Mouse (Mus musculus) liver, embryonic 14.5 days (tissue): ENCODE data around the gene Pip5k1c. TPM values are rescaled to one million over a fixed set of nuclear protein-coding genes. Genes with fewer than 3 reads are reported as not detected.

Experiments
- ATAC-seq: fragments of 200-750 bp; cut with Nextera tagmentation; 2 replicates; pipeline ENCODE4 v1.8.0; 2017; ENCODE audit warnings: moderate number of reproducible peaks, mild to moderate bottlenecking, moderate library complexity; ENCODE audit not compliant: insufficient read depth
- DNase-seq, 3 experiments: peaks; one replicate each; pipeline ENCODE4 v3.0.0-alpha.2; 2012 to 2013; ENCODE audit warnings: low read depth in 3 of 3, low spot score in 3 of 3
- H3K27ac ChIP-seq: fragments of 300-500 bp; sonication (generic); 2 replicates; pipeline ENCODE4 v1.5.1; 2014; ENCODE audit warnings: moderate library complexity, mild to moderate bottlenecking, control low read depth, inconsistent platforms
- H3K27me3 ChIP-seq: fragments of 300-500 bp; sonication (generic); 2 replicates; pipeline ENCODE4 v1.6.1; 2014; ENCODE audit warnings: mild to moderate bottlenecking, low read length, moderate library complexity; ENCODE audit not compliant: control insufficient read depth, insufficient read depth
- H3K36me3 ChIP-seq: fragments of 300-500 bp; sonication (generic); replicated peaks from 2 replicates; pipeline ENCODE4 v1.6.1; 2014; ENCODE audit warnings: low read depth; ENCODE audit not compliant: control insufficient read depth, insufficient read depth
- H3K4me1 ChIP-seq, 2 experiments: fragments of 200-500 bp in 1 of 2; fragments of 300-500 bp in 1 of 2; sonication (generic) in 1 of 2; replicated peaks; 2 replicates each; pipeline ENCODE4 v1.6.1; 2012 to 2014; ENCODE audit warnings: antibody characterized with exemption in 1 of 2, inconsistent platforms in 1 of 2, low read length in 1 of 2; ENCODE audit not compliant: control insufficient read depth in 2 of 2, insufficient read depth in 2 of 2
- H3K4me2 ChIP-seq: fragments of 300-500 bp; sonication (generic); 2 replicates; pipeline ENCODE4 v1.6.1; 2014; ENCODE audit warnings: low read depth, mild to moderate bottlenecking, control low read depth, moderate library complexity
- H3K4me3 ChIP-seq, 2 experiments: fragments of 200-500 bp in 1 of 2; fragments of 300-500 bp in 1 of 2; sonication (generic) in 1 of 2; 2 replicates each; pipeline ENCODE4 v1.5.1; 2012 to 2014; ENCODE audit warnings: low read depth in 2 of 2, low read length in 2 of 2, mild to moderate bottlenecking in 2 of 2, control low read depth in 1 of 2, inconsistent platforms in 1 of 2, moderate library complexity in 1 of 2; ENCODE audit not compliant: insufficient read depth in 1 of 2
- H3K9ac ChIP-seq: fragments of 300-500 bp; sonication (generic); replicated peaks from 2 replicates; pipeline ENCODE4 v1.6.1; 2014; ENCODE audit warnings: mild to moderate bottlenecking, control low read depth, moderate library complexity
- H3K9me3 ChIP-seq: fragments of 300-500 bp; sonication (generic); 2 replicates; pipeline ENCODE4 v1.6.1; 2016; ENCODE audit warnings: low read length, mixed read lengths; ENCODE audit not compliant: control insufficient read depth
- CTCF ChIP-seq: IDR thresholded peaks from 2 replicates; pipeline ENCODE4 v1.5.1; 2016; ENCODE audit warnings: antibody characterized with exemption, low read depth, control low read depth
- EP300 ChIP-seq: IDR thresholded peaks from 2 replicates; pipeline ENCODE4 v1.6.1; 2016; ENCODE audit warnings: antibody characterized with exemption, low read depth
- WGBS: fragments of 180-500 bp; shearing (Covaris S2); extraction: QIAGEN DNeasy Blood & Tissue Kit; methylation state at CpG from one replicate; pipeline ENCODE4 v1.1.7; 2014; ENCODE audit not compliant: insufficient replicate concordance; 5-methylcytosine and 5-hydroxymethylcytosine counted together
- polyA plus RNA-seq, 2 experiments: library from polyadenylated mRNA; depleted of rRNA in 1 of 2; stranded (reverse) in 1 of 2; unstranded in 1 of 2; fragments of >200 nt; fragmentation: Nextera tagmentation in 1 of 2; extraction: Ambion mirVana in 1 of 2; gene quantifications; 2 replicates each; pipeline versions ENCODE4 v1.2.1 to v1.2.3; 2012 to 2014

The Pip5k1c gene
- polyA plus RNA-seq, 2 experiments, result 10.5 to 12.8 TPM

DNA sequence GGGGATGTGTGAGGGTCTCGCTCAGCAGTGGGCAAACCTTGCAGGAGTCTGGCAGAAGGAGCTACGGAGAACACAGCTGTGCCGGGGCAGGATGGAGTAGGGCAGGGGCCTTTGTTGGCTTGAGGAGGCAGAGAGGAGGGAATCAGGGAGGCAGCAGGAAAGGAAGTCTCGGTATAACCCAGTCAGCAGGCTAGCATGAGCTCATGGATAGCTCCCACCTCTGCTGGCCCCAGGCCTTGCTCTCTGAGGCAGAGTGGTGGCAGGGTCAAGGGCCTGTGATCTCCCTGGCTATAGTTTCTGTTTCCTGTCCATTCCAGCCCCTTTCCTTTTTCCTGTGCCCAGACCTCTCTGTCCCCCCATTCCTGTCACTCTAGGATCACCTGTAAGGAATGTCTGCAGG lies 9.5 kb downstream of the Pip5k1c start:
- Histone ChIP-seq H3K4me3 (no peak overlapping the region), H3K27me3 (no peaks in the 10 kb centered on the region), H3K4me2 (peak overlapping the region; percentile 52), H3K27ac (no peak overlapping the region), H3K9ac (no peak overlapping the region; the same call in 1 of the 2 replicates), H3K36me3 (peaks cover under 1% of the 10 kb centered on the region; the same call in 1 of the 2 replicates), H3K9me3 (no peaks in the 10 kb centered on the region), H3K4me1 (peaks cover 19 to 48% of the 10 kb centered on the region in 2 experiments)
- no peak for ATAC-seq
- no peak for TF ChIP-seq CTCF
- TF ChIP-seq EP300, result no peak
- WGBS, result 57% methylated on average over 4 of the region's 4 CpGs
- DNase-seq, result no peak

DNA sequence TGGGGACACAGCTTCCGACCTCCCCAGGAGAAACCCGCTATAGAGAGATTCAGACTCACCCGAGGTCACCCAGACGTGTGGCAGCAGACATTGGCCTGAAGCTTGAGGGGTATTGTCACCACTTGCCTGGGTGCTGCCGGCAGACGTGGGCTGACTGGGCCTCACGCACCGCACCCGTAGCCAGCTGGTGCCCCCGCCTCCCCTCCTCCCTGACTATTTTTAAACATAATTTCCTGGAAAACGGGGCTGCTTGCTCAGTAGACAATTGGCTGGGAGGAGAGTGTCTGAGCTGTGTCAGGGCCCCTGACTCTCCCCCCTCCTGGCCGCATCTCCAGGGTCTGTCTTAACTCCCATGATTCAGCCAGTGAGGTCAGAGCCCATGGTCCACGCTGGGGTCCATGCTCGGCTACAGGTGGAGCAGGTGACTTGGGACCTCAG lies 10.0 kb downstream of the Pip5k1c start:
- H3K27me3 ChIP-seq, result no peaks in the 10 kb centered on the region
- H3K4me3 ChIP-seq, result no peak overlapping the region
- peaks cover 19 to 47% of the 10 kb centered on the region in 2 experiments for H3K4me1 ChIP-seq
- peak overlapping the region; percentile 52 for H3K4me2 ChIP-seq
- no peak overlapping the region for H3K27ac ChIP-seq
- H3K9me3 ChIP-seq, result no peaks in the 10 kb centered on the region
- TF ChIP-seq EP300 (no peak), CTCF (no peak)
- DNase-seq (no peak), ATAC-seq (peak; percentile 43; the same call in 1 of the 2 replicates)
- peaks cover 6% of the 10 kb centered on the region; the same call in 1 of the 2 replicates for H3K36me3 ChIP-seq
- peak overlapping the region; percentile 35 for H3K9ac ChIP-seq
- WGBS, result 13% methylated on average over 14 of the region's 14 CpGs

DNA sequence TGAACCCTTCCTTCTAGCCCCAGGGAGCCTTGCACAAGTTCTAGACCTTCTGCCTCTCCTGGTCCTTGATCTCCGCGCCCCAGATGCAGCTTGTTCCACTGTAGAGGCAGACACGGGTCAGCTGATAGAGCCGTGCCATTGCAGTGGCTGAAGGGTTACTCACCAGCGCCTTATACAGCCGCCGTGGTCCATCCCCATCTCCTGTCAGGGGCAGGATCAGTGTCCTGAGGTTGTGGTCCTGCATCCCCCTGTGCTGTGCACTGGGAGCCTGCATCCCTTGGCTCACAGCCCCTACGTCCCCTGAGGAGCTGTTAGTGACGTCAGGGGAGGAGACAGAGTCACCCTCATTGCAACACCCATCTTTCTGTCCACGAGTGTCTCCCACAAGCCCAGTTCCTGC lies 10.5 kb downstream of the Pip5k1c start:
- ATAC-seq, result no peak
- peak overlapping the region; percentile 35 for H3K9ac ChIP-seq
- peaks cover 6% of the 10 kb centered on the region; the same call in 1 of the 2 replicates for H3K36me3 ChIP-seq
- H3K27me3 ChIP-seq, result no peaks in the 10 kb centered on the region
- no peak overlapping the region for H3K4me3 ChIP-seq
- H3K4me1 ChIP-seq, result peaks cover 19 to 45% of the 10 kb centered on the region in 2 experiments
- no peaks in the 10 kb centered on the region for H3K9me3 ChIP-seq
- peak overlapping the region; percentile 52 for H3K4me2 ChIP-seq
- TF ChIP-seq CTCF, result no peak
- TF ChIP-seq EP300, result no peak
- no peak for DNase-seq
- no peak overlapping the region for H3K27ac ChIP-seq
- WGBS, result 37% methylated on average over 10 of the region's 10 CpGs

DNA sequence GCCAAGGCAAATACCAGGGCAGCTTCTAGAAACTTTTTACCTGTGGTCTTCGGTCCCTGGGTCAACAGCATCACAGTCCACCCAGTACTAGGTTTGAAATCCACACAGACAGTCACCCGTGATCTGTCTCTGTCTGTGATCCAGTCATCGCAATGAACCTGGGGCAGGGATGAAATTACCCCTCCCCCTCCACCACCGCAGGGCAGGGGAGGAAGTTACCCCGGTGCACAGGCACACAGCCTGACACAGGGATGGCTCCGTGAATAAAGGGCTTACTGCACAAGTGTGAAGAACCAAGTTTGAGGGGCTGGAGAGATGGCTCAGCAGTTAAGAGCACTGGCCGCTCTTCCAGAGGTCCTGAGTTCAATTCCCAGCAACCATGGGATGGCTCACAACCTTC lies 11.0 kb downstream of the Pip5k1c start:
- no peak for TF ChIP-seq CTCF
- WGBS, result 32% methylated on average over 7 of the region's 7 CpGs
- DNase-seq, result no peak
- Histone ChIP-seq H3K9ac (no peak overlapping the region), H3K36me3 (peaks cover 6% of the 10 kb centered on the region; the same call in 1 of the 2 replicates), H3K4me1 (peaks cover 19 to 40% of the 10 kb centered on the region in 2 experiments), H3K4me3 (no peak overlapping the region), H3K4me2 (peak overlapping the region; percentile 52; the same call in 1 of the 2 replicates), H3K27me3 (no peaks in the 10 kb centered on the region), H3K9me3 (no peaks in the 10 kb centered on the region), H3K27ac (no peak overlapping the region)
- ATAC-seq, result no peak

DNA sequence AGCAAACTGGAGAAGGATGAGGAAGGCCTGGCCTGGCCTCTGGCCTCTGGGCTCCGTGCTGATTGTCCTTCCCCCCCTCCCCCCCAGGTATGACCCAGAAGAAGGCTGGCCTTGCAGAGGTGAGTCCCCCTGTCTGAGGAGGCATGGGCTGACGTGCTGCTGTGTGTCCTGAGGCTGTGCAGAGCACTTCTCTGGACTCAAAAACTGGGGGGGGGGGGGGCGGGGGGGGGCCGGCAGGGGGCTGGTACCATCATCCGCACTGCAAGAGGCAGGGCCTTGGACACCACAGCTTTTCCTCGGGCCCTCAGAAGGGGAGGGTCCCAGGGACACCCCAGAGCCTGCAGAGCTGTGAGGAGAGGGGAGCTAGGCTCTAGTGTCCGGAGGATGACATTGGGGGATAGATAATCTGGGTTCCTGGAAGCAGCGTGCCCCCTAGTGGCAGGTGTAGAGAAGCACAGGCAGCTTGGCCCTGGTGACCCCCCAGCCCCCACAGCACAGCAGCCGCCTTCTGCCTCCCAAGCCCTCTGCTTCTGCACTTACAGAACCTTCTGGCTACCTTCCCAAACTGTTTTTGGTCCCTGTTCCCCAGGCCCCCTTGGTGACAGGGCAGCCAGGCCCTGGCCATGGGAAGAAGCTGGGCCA lies 12.0 kb downstream of the Pip5k1c start:
- Histone ChIP-seq H3K9me3 (no peaks in the 10 kb centered on the region), H3K9ac (no peak overlapping the region), H3K4me2 (no peak overlapping the region), H3K36me3 (peaks cover 6% of the 10 kb centered on the region; the same call in 1 of the 2 replicates), H3K27me3 (no peaks in the 10 kb centered on the region), H3K4me3 (no peak overlapping the region), H3K4me1 (peaks cover 19 to 32% of the 10 kb centered on the region in 2 experiments), H3K27ac (no peak overlapping the region)
- TF ChIP-seq EP300 (no peak), CTCF (peak; percentile 96)
- ATAC-seq (peak; percentile 29; the same call in 1 of the 2 replicates), DNase-seq (no peak)
- 22% methylated on average over 8 of the region's 9 CpGs for WGBS
